Mouse (Mus musculus): Measurements from ENCODE around the gene Hmgcs1. TPM values are rescaled to one million over a fixed set of nuclear protein-coding genes. Genes with fewer than 3 reads are reported as not detected.

Gene Hmgcs1
- polyA plus RNA-seq (2012; fragmentation: generic; extraction: Trizol): 10 to 100 TPM in 1 of 2 experiments, 1 to 10 TPM in 1; 3.3 to 35.8 TPM

GRCm38 (mm10) chr13:119690039-119690728, at the start of gene Hmgcs1:
Gene Hmgcs1 (plus strand): TSS chr13:119690379.

GRCm38 (mm10) chr13:119755681-119756471, 65.7 kb downstream of the Hmgcs1 start, which contains the start of gene Nim1k:
Gene Nim1k (minus strand): TSS chr13:119755882.

Other genes with a start within 250 kb of the Hmgcs1 start
- 1 to 10 TPM in 1 of 2 experiments, under 1 TPM in 1; 0.55 to 4.9 TPM for gene 4833420G17Rik, start 227.6 kb upstream of the Hmgcs1 start, polyA plus RNA-seq (2012; fragmentation: generic; extraction: Trizol)
- 1 to 10 TPM in 1 of 2 experiments, under 1 TPM in 1; 0.47 to 3.8 TPM for gene Tmem267, start 202.3 kb upstream of the Hmgcs1 start, polyA plus RNA-seq (2012; fragmentation: generic; extraction: Trizol)
- under 1 TPM; 0.30 to 0.71 TPM for gene 3110070M22Rik, start 202.0 kb upstream of the Hmgcs1 start, polyA plus RNA-seq (2012; fragmentation: generic; extraction: Trizol)
- not detected for gene Ccl28, start 66.6 kb upstream of the Hmgcs1 start, polyA plus RNA-seq (2012; fragmentation: generic; extraction: Trizol)
- gene Nim1k, start 65.5 kb downstream of the Hmgcs1 start, polyA plus RNA-seq (2012; fragmentation: generic; extraction: Trizol): under 1 TPM; 0.02 to 0.46 TPM
- 1 to 10 TPM; 3.4 to 4.0 TPM for gene Zfp131, start 100.5 kb downstream of the Hmgcs1 start, polyA plus RNA-seq (2012; fragmentation: generic; extraction: Trizol)
- not detected for gene AF067063, start 139.8 kb downstream of the Hmgcs1 start, polyA plus RNA-seq (2012; fragmentation: generic; extraction: Trizol)
- not detected for gene D13Ertd608e, start 145.6 kb downstream of the Hmgcs1 start, polyA plus RNA-seq (2012; fragmentation: generic; extraction: Trizol)
- gene Tcstv1, start 204.4 kb downstream of the Hmgcs1 start, polyA plus RNA-seq (2012; fragmentation: generic; extraction: Trizol): not detected
- under 1 TPM; 0.04 to 0.17 TPM for gene Gm21761, start 238.9 kb downstream of the Hmgcs1 start, polyA plus RNA-seq (2012; fragmentation: generic; extraction: Trizol)